Mouse (Mus musculus) telencephalon, adult 2 months (tissue): ENCODE results near the gene Babam1.

Source experiments
- DNase-seq: peaks from one replicate; pipeline ENCODE4 v3.0.0-alpha.2; 2011; ENCODE audit warnings: low read depth, low spot score

Gene Babam1

GRCm38 (mm10) chr8:71381421-71381970 is 15.2 kb upstream of the Babam1 start, which contains the start of gene Nr2f6:
Gene Nr2f6 (minus strand): TSS chr8:71381960.
- no peak for DNase-seq

DNA sequence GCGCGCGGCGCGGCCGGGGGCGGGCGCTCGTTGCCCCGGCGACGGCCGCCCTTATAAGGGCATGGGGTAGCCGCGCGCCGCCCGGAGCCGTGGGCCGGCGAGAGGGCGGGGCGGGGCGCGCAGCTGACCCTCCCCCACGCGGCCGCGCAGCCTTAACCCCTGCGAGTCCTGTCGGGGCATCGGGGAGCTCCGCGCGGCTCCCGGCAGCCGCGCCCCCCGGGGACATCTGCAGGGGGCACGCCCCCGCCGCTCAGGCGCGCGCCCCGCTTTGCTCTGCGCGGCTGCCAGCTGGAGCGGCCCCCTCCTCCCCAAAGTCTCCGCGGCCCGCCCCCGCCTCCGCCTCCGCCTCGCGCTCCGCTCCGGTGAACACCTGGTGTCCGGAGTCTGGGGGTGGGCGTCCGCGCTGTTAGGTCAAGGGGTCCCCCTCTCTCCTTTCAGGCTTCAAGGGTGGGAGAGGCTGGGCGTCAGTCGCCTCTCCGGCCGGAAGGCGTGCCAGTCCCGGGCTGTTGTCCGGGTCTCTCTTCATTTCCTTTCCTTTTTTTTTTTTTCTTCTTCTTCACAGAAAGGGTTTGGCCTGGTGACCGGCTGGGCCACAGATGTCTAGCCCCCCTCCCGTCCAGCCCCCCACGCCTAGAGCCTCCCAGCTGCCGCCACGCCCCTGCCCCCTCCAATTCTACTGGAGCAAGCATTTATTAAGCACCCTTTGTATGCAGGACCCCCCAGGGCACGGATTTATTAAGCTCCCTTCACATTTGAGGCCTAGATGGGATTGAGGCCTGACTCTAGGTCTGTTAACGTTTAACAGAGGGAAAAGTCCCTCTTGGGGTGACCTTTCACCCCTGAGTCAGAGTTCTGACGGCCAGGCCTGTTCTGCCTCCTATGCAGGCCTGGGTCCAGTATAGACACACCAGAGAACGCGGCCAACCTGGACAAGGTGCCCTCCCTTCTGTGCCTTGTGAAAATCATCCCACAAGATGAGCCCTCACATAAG is 14.4 kb upstream of the Babam1 start:
- DNase-seq, result no peak

GRCm38 (mm10) chr8:71383396-71383795 is 13.3 kb upstream of the Babam1 start:
- no peak for DNase-seq

DNA sequence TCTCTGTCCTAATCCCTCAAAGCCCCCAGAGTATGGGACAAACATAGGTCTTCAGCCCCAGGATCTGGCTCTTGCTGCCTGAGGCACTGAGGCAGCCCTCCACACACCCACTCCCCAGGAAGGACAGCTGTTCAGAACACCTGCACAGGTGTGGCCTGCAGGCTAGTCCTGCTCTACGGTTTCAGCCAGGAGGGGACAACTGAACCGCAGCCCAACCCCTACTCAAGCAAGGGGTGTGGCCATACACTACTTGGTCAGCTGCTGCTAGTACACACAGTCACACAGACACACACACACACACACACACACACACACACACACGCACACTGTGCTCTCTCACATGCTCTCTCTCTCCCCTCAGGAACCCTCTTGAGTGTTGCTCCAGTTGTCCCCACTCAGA is 12.8 kb upstream of the Babam1 start:
- DNase-seq, result no peak

DNA sequence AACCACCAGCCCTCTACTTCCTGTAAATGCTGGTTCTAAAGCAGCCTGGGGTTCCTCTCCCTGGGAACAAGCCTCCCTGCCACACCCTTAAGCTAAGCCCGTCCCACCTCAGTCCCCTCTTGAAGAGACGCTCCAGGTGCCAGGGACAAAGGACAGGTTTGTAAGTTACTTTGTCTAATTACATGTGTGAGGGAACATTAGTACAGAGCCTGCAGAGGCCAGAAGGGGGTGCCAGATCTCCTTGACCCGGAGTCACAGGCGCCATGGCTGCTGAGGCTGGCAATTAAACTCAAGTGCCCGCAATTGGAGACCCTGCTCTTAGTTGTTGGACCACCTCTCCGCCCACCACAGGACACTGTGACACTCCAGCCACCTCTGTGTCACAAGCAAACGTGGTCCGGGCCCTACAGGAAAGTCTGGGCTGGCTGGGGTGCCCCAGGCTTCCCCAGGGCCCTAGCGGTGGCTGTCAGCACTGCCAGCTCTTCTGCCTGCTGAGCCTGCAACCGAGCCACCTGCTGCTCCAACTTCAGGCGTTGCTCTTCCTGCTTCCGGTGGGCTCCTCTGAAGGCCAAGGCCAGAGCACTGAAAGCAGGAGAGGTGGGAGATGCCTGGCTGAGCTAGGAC is 11.3 kb upstream of the Babam1 start:
- no peak for DNase-seq

- DNase-seq, result no peak
Observed at GRCm38 (mm10) chr8:71388267-71388666, 8.4 kb upstream of the Babam1 start.

GRCm38 (mm10) chr8:71391696-71392095 is 5.0 kb upstream of the Babam1 start:
- no peak for DNase-seq

- no peak for DNase-seq
Observed at GRCm38 (mm10) chr8:71392391-71392790, 4.3 kb upstream of the Babam1 start.

GRCm38 (mm10) chr8:71392871-71393270 is 3.8 kb upstream of the Babam1 start:
- DNase-seq, result no peak

DNA sequence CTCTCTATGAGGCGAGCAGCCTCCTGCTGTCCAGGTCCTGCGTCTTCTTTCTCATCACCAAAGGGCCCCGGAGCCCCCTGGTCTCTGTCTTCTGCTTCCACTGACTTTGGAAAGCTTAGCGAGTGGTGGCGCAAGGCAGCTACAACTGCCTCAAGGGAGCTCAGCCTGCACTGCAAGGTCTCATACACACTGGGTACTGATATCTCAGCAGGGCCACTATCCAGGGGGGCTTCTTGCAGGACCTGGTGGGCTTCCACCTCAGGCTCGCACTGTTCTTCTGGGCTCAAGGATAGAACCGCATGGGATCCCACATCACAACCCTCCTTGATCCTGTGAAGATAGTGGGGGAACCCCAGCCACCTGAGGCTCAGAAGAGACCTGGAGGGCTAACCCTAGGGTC is 2.2 kb upstream of the Babam1 start:
- DNase-seq, result no peak

GRCm38 (mm10) chr8:71395071-71395470 is 1.6 kb upstream of the Babam1 start:
- DNase-seq, result no peak

DNA sequence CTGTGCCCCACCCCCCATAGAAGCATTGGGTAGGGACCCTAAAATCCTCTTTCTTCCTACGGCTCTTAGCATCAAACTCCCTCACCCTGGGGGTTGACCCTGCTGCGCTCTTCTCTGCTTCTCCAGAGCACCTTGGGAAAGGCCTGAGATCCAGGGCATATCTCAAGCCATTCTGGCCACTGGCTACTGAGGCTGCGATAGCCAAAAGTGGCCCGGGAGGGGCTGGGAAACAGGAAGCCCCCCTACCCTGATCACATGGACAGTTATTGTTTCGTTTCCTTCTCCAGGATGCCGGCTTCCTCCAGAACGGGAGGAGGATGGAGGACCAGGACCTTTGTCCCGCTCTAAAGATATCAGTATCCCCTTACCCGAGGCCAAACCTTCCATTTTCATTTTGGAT is 1.0 kb upstream of the Babam1 start, which contains the start of gene Ushbp1:
Gene Ushbp1 (minus strand): TSS at position 174 of the 400 bp plus-strand sequence.
- no peak for DNase-seq

GRCm38 (mm10) chr8:71397701-71398100 is 1.0 kb downstream of the Babam1 start:
- no peak for DNase-seq

DNA sequence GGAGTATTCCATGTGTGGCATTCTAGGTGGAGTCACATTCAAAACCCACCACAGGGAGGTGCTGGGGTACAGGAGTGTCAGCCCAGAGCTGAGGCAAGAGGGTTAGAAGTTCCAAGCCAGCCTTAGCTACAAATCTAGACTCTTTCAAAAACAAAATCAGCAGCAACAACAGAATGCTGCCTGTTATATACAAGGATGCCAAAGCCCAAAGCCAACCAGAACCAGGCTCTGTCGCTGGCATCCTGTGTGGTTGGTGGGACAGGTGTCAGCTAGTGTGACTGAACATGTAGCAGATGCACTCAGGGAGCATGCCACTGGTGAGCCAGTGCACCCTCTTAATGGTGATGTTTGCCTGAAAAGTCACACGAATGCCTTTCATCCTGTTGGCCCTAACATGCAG is 4.2 kb downstream of the Babam1 start:
- no peak for DNase-seq

GRCm38 (mm10) chr8:71401454-71401853 is 4.8 kb downstream of the Babam1 start:
- no peak for DNase-seq

- DNase-seq, result no peak
Observed at GRCm38 (mm10) chr8:71402446-71402964, 5.8 kb downstream of the Babam1 start.

DNA sequence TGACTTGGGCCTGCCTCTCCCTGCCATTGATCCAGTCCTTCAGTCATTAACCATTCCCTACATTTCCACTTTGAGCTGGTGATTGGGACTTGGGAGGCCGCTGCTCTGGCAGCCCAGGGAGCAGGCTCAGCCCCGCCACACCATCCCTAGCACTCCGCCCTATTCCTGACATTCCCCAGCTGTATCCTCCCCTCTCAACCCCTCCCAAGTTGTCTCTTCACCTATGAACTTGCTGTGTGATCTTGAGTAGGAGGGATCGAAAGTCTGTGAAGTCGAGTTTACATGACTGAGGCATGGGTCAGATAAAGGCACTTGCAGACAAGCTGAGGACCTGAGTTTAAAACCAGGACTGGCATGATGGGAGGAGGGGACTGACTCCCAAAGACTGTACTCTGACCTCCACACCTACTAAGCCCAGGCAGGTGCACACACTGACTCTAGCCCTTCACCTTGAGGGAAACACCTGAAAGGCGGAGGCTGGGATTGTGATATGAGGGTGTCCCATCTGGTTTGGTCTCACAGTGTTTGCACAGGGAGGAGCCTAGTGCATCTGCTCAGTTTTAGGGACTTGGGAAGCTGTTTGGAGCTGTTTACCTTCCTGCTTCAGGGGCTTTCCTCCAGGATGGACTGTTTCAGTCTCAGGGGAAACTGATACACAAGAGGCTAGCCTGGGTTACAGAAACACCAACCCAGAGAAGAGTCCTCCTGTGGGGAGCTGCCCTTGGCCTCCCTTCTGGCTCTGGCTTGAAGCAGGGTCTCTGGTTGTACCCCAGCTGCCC is 6.6 kb downstream of the Babam1 start:
- DNase-seq, result no peak

- DNase-seq, result no peak
Observed at GRCm38 (mm10) chr8:71404011-71404410, 7.3 kb downstream of the Babam1 start.

- DNase-seq, result no peak
Observed at GRCm38 (mm10) chr8:71404951-71405351, 8.3 kb downstream of the Babam1 start.

GRCm38 (mm10) chr8:71405401-71406098 is 8.9 kb downstream of the Babam1 start, which contains the start of gene Ankle1:
Gene Ankle1 (plus strand): TSS chr8:71406010.
- peak; percentile 50 for DNase-seq
